Mouse (Mus musculus) kidney, embryonic 15.5 days (tissue): Measurements from ENCODE around the gene Slc25a30. TPM values are rescaled to one million over a fixed set of nuclear protein-coding genes. Genes with fewer than 3 reads are reported as not detected.
"Not testable (repeated sequence)": the region's sequence is repeated elsewhere in the genome, so short reads cannot be mapped to it uniquely, and the experiment has no call there.

ENCODE experiments used
- ATAC-seq: fragments of 200-750 bp; cut with Nextera tagmentation; replicated peaks from 2 replicates; pipeline ENCODE4 v1.8.0; 2017; ENCODE audit warnings: moderate TSS enrichment; ENCODE audit not compliant: low FRiP score
- H3K27ac ChIP-seq: fragments of 300-500 bp; sonication (generic); 2 replicates; pipeline ENCODE4 v1.5.1; 2015; ENCODE audit warnings: mild to moderate bottlenecking, inconsistent platforms
- H3K27me3 ChIP-seq: fragments of 300-500 bp; sonication (generic); 2 replicates; pipeline ENCODE4 v1.6.1; 2015; ENCODE audit warnings: inconsistent platforms
- H3K36me3 ChIP-seq: fragments of 300-500 bp; sonication (generic); 2 replicates; pipeline ENCODE4 v1.6.1; 2015; ENCODE audit warnings: inconsistent platforms
- H3K4me1 ChIP-seq: fragments of 300-500 bp; sonication (generic); 2 replicates; pipeline ENCODE4 v1.6.1; 2015; ENCODE audit warnings: inconsistent platforms
- H3K4me2 ChIP-seq: fragments of 300-500 bp; sonication (generic); 2 replicates; pipeline ENCODE4 v1.6.1; 2015; ENCODE audit warnings: moderate library complexity, mild to moderate bottlenecking, inconsistent platforms
- H3K4me3 ChIP-seq: fragments of 300-500 bp; sonication (generic); replicated peaks from 2 replicates; pipeline ENCODE4 v1.5.1; 2015; ENCODE audit warnings: mild to moderate bottlenecking, inconsistent platforms
- H3K9ac ChIP-seq: fragments of 300-500 bp; sonication (generic); 2 replicates; pipeline ENCODE4 v1.6.1; 2015; ENCODE audit warnings: mild to moderate bottlenecking, inconsistent platforms
- H3K9me3 ChIP-seq: fragments of 300-500 bp; sonication (generic); replicated peaks from 2 replicates; pipeline ENCODE4 v1.6.1; 2016; ENCODE audit warnings: inconsistent platforms
- WGBS: fragments of 180-500 bp; shearing (Covaris S2); methylation state at CpG from one replicate; pipeline ENCODE4 v1.1.7; 2015; ENCODE audit warnings: mixed read lengths; 5-methylcytosine and 5-hydroxymethylcytosine counted together
- polyA plus RNA-seq: library from polyadenylated mRNA; unstranded; fragments of >200 nt; fragmentation: Nextera tagmentation; extraction: Ambion mirVana; gene quantifications from 2 replicates; pipeline ENCODE4 v1.2.1, GENCODE M21; 2015

Gene Slc25a30
- 9.7 and 10.4 TPM in 2 replicates for polyA plus RNA-seq

DNA sequence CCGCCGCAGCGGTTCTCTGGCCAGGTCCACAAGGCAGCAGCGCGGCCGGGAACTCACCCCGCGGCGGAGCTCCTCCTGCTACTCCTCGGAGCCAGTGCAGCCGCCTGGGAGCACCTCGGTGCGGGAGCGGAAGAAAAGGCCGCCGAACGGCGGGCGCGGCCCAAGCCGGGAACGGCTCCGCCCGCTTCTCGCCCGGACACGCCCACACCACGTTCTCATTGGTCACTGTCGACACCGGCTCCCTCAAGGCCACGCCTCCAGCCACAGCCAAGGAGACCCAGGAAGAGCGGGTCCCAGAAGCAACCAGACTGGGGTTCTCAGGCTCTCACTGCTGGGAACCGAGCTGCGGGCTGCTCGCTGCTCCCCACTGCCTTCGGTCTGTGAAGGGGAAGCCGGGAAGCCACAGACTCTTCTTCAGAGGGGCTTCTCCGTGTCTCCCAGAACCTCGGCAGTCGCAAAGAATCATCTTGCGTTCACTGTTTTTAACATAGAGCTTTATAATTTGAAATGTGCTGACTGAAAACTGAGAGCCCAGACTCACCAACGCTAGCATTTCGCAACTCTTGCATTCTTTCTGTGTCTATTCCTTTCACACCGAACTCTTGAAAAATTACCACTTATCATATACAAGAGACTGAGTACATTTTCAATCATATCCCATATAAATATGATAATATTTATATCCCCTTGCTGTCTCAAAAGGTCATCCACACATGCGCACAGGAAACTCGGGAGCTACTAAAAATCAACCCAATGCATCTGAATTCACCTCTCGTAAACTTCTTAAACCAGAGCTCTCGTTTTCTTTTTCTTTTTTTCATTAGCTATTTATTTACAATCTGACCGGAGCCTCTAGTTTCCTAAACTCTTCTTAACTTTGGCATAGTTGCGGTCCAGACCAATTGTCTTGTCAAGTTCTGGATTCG, at the start of gene Slc25a30:
Gene Slc25a30, minus strand, starts transcription at position 170 of the 926 bp plus-strand sequence.
- H3K4me2 ChIP-seq, result peak within 1 kb of the TSS; percentile 92
- peak within 1 kb of the TSS; percentile 81 for H3K4me3 ChIP-seq
- ATAC-seq, result peak; percentile 99
- H3K9ac ChIP-seq, result peak within 1 kb of the TSS; percentile 72
- peak within 1 kb of the TSS; percentile 87 for H3K27ac ChIP-seq
- no peaks in the 10 kb centered on the region for H3K36me3 ChIP-seq
- H3K9me3 ChIP-seq, result no peaks in the 10 kb centered on the region
- H3K27me3 ChIP-seq, result peaks cover 29% of the 10 kb centered on the region
- peaks cover 12% of the 10 kb centered on the region for H3K4me1 ChIP-seq
- 5% methylated on average over 51 of the region's 51 CpGs for WGBS

- Histone ChIP-seq H3K9ac (no peak overlapping the region), H3K4me1 (peaks cover 40% of the 10 kb centered on the region), H3K9me3 (no peaks in the 10 kb centered on the region), H3K36me3 (no peaks in the 10 kb centered on the region), H3K4me3 (no peak overlapping the region), H3K27me3 (no peaks in the 10 kb centered on the region), H3K27ac (0 out of 2 replicates have a peak overlapping the region, but pooled peaks have one; percentile 39), H3K4me2 (no peak overlapping the region)
- no peak for ATAC-seq
- WGBS, result 93% methylated on average over 3 of the region's 3 CpGs
Measured at GRCm38 (mm10) chr14:75836579-75836978, 49.7 kb upstream of the Slc25a30 start.

DNA sequence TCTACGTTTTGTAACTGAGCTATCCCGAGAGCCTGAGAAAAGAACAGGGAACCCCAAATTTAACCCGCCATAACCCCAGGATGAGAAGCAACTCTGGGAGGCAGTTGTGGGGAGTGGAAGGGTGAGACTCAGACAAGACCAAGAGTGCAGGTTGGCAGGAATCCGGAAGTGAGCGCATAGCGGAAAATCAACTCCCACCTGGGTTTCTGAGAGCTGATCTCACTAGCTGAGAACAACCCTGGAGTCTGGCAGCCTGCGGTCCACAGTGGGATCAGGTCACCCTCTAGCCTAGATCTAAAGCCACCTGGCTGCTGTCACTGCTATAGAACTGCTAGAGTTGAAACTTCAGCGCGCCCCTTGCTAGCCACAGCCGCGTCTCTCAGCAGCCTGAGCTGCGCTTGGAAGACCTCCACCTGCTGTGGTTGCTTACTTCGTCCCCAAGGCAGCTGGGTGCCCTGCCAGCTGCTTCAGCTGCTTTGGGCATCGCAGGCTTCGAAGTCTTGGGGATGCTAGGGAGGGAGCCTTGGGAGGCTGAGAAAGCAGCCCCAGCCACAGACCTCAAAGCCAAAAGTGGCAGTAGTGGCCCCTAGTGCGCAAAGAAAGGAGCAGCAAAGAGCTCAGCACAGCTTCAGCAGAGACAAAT, 48.0 kb upstream of the Slc25a30 start:
- Histone ChIP-seq H3K36me3 (no peaks in the 10 kb centered on the region), H3K9ac (peak overlapping the region; percentile 74), H3K27ac (peak overlapping the region; percentile 99), H3K27me3 (no peaks in the 10 kb centered on the region), H3K4me3 (peak overlapping the region; percentile 48), H3K9me3 (no peaks in the 10 kb centered on the region), H3K4me1 (peaks cover 40% of the 10 kb centered on the region), H3K4me2 (peak overlapping the region; percentile 92)
- WGBS, result under 1% methylated on average over 16 of the region's 16 CpGs
- ATAC-seq, result peak; percentile 54

- Histone ChIP-seq H3K27ac (peak overlapping the region; percentile 99), H3K9ac (peak overlapping the region; percentile 74), H3K27me3 (no peaks in the 10 kb centered on the region), H3K4me2 (peak overlapping the region; percentile 92), H3K4me3 (peak overlapping the region; percentile 48), H3K36me3 (no peaks in the 10 kb centered on the region), H3K4me1 (peaks cover 44% of the 10 kb centered on the region), H3K9me3 (no peaks in the 10 kb centered on the region)
- under 1% methylated on average over 10 of the region's 10 CpGs for WGBS
- ATAC-seq, result peak; percentile 91
Measured at GRCm38 (mm10) chr14:75834251-75834738, 47.5 kb upstream of the Slc25a30 start.

GRCm38 (mm10) chr14:75833546-75834250, 46.9 kb upstream of the Slc25a30 start:
- H3K4me3 ChIP-seq, result peak overlapping the region; percentile 48

GRCm38 (mm10) chr14:75832982-75833381, 46.1 kb upstream of the Slc25a30 start:
- Histone ChIP-seq H3K4me2 (peak overlapping the region; percentile 92), H3K4me1 (peaks cover 57% of the 10 kb centered on the region), H3K4me3 (peak overlapping the region; percentile 48; the same call in 1 of the 2 replicates), H3K9ac (no peak overlapping the region), H3K27me3 (peaks cover 5% of the 10 kb centered on the region; the same call in 1 of the 2 replicates), H3K27ac (peak overlapping the region; percentile 99), H3K36me3 (no peaks in the 10 kb centered on the region), H3K9me3 (no peaks in the 10 kb centered on the region)
- no peak for ATAC-seq
- 49% methylated on average over 4 of the region's 4 CpGs for WGBS

More at GRCm38 (mm10) chr14:75833546-75834250, 46.9 kb upstream of the Slc25a30 start:
- peak; percentile 49 for ATAC-seq
- no peaks in the 10 kb centered on the region for H3K9me3 ChIP-seq
- peak overlapping the region; percentile 92 for H3K4me2 ChIP-seq
- no peaks in the 10 kb centered on the region for H3K36me3 ChIP-seq
- H3K9ac ChIP-seq, result peak overlapping the region; percentile 40; the same call in 1 of the 2 replicates
- peak overlapping the region; percentile 99 for H3K27ac ChIP-seq
- 0 out of 2 replicates have a peak, but pooled peaks cover 5% of the 10 kb centered on the region for H3K27me3 ChIP-seq
- WGBS, result 6% methylated on average over 12 of the region's 12 CpGs
- H3K4me1 ChIP-seq, result peaks cover 50% of the 10 kb centered on the region

DNA sequence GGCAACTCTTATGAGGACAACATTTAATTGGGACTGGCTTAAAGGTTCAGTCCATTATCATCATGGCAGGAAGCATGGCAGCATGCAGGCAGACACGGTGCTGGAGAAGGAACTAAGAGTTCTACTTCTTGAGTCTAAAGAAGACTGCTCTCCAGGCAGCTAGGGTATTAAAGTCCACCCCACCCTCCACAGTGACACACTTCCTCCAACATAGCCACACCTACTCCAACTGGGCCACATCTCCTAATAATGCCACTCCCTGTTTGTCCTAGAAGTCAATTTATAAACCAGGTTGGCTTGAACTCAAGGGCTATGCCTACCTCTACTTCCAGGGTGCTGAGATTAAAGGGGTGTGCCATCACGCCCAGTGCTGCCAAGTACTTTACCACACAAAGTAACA, 45.2 kb upstream of the Slc25a30 start:
- 80% methylated on average over 2 of the region's 2 CpGs for WGBS
- no peaks in the 10 kb centered on the region for H3K9me3 ChIP-seq
- no peak overlapping the region for H3K27ac ChIP-seq
- no peak for ATAC-seq
- no peak overlapping the region for H3K4me3 ChIP-seq
- H3K36me3 ChIP-seq, result no peaks in the 10 kb centered on the region
- H3K4me1 ChIP-seq, result peaks cover 49% of the 10 kb centered on the region
- H3K4me2 ChIP-seq, result no peak overlapping the region
- no peak overlapping the region for H3K9ac ChIP-seq
- H3K27me3 ChIP-seq, result peaks cover 5% of the 10 kb centered on the region; the same call in 1 of the 2 replicates

DNA sequence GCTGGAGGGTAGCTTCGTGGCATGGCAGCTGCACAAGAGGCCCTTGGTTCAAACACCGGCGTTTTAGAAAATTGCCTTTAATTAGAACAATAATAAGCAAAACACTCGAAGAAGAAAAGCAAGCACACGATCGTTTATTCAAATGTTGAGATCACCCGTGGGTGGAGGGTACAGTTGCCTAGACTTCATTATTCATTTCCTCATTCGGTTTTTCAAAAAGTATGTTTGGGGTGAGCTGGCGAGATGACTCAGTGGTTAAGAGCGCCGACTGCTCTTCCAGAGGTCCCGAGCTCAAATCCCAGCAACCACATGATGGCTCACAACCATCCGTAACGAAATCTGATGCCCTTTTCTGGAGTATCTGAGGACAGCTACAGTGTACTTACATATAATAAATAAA, 43.0 kb upstream of the Slc25a30 start:
- WGBS, result 63% methylated on average over 14 of the region's 14 CpGs
- not testable (repeated sequence) for ATAC-seq, H3K9ac ChIP-seq, H3K4me3 ChIP-seq, H3K36me3 ChIP-seq, H3K27me3 ChIP-seq, H3K9me3 ChIP-seq
- peak overlapping the region; percentile 60; the same call in 1 of the 2 replicates for H3K27ac ChIP-seq
- H3K4me1 ChIP-seq, result peaks cover 33% of the 10 kb centered on the region
- H3K4me2 ChIP-seq, result peak overlapping the region; percentile 71; the same call in 1 of the 2 replicates

- peak overlapping the region; percentile 40 for H3K4me3 ChIP-seq
- H3K27ac ChIP-seq, result peak overlapping the region; percentile 60
- H3K4me1 ChIP-seq, result peaks cover 28% of the 10 kb centered on the region
- peak; percentile 31 for ATAC-seq
- no peaks in the 10 kb centered on the region for H3K36me3 ChIP-seq
- 4% methylated on average over 32 of the region's 32 CpGs for WGBS
- H3K4me2 ChIP-seq, result peak overlapping the region; percentile 71
- H3K9ac ChIP-seq, result peak overlapping the region; percentile 24
- H3K27me3 ChIP-seq, result peaks cover 5% of the 10 kb centered on the region; the same call in 1 of the 2 replicates
- H3K9me3 ChIP-seq, result no peaks in the 10 kb centered on the region
Measured at GRCm38 (mm10) chr14:75828866-75829806, 42.3 kb upstream of the Slc25a30 start.

DNA sequence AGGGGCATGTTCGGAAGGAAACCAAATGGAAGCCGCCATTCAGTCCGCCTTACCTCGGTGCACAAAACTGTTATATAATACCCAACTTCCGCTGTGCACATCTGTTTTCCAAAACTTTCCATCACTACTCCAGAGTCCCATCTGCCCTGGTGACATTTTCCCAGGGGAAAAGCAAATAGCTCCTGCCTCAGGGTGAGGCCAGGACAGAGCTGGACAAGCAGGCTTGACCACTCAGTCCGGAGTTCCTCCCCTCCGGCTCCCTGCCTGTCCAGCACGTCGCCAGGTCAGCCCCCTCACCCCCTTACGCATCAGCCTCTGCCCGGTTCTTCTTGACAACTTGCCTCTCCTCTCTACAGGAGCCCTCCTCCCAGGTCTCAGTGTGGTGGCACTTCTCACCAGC, 41.4 kb upstream of the Slc25a30 start:
- H3K9ac ChIP-seq, result no peak overlapping the region
- 0 out of 2 replicates have a peak overlapping the region, but pooled peaks have one; percentile 10 for H3K27ac ChIP-seq
- WGBS, result 39% methylated on average over 11 of the region's 11 CpGs
- no peak overlapping the region for H3K4me3 ChIP-seq
- H3K9me3 ChIP-seq, result no peaks in the 10 kb centered on the region
- peak overlapping the region; percentile 71 for H3K4me2 ChIP-seq
- ATAC-seq, result peak; percentile 23; the same call in 1 of the 2 replicates
- H3K27me3 ChIP-seq, result peaks cover 5% of the 10 kb centered on the region; the same call in 1 of the 2 replicates
- H3K36me3 ChIP-seq, result no peaks in the 10 kb centered on the region
- peaks cover 23% of the 10 kb centered on the region for H3K4me1 ChIP-seq
